Mouse (Mus musculus): ENCODE measurements around the gene Cdhr5.

Gene Cdhr5

GRCm38 (mm10) chr7:141276546-141276945 lies at the start of gene Cdhr5:
Cdhr5 (minus strand) TSS chr7:141276786.
- no peak for DNase-seq (ENCODE audit: extremely low read depth, low read depth, low spot score)

GRCm38 (mm10) chr7:141324686-141325085 lies 48.1 kb upstream of the Cdhr5 start:
- peak; percentile 28 for DNase-seq (ENCODE audit: extremely low read depth, low read depth, low spot score)

GRCm38 (mm10) chr7:141319446-141319845 lies 42.9 kb upstream of the Cdhr5 start:
- no peak for DNase-seq (ENCODE audit: extremely low read depth, low read depth, low spot score)

- no peak for DNase-seq (ENCODE audit: extremely low read depth, low read depth, low spot score)
Measured at GRCm38 (mm10) chr7:141317619-141318132, 41.1 kb upstream of the Cdhr5 start.

DNA sequence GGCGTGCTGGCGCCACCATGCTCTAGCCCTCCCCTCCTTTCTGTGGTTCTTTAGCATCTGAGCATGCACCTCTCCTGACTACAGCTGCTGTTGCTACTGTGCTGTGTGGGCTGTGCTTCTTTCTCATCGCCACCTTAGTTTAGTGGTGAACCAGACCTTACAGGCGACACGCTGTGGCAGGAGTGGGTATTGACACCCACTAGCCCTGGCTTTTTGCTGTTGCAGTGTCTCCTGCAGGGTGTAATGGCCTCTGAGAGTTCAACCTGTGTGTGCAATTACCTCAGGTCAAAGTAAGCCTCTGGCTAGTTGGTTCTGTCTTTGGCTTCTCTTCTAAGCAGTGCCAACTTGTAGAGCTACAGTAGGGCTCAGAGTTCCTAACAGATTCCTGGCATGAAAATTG lies 39.4 kb upstream of the Cdhr5 start:
- no peak for DNase-seq (ENCODE audit: extremely low read depth, low read depth, low spot score)

DNA sequence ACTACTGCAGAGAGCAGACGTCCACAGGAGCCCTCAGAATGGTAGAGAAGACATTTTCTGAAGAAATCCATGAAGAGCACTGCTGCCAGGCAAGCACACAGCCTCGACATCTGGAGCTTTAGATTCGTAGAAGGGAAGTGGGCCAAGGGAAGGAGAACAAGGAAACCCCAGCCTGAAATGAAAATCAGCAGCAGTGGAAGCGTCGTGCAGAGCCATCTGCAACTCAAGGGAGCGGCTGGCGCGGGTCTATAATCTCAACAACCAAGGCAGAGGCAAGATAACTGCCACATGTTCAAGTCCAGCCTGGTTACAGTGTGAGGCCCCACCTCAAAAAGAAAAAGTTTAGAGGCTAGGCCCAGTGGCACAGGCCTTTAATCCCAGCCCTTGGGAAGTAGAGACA lies 38.5 kb upstream of the Cdhr5 start:
- no peak for DNase-seq (ENCODE audit: extremely low read depth, low read depth, low spot score)

DNA sequence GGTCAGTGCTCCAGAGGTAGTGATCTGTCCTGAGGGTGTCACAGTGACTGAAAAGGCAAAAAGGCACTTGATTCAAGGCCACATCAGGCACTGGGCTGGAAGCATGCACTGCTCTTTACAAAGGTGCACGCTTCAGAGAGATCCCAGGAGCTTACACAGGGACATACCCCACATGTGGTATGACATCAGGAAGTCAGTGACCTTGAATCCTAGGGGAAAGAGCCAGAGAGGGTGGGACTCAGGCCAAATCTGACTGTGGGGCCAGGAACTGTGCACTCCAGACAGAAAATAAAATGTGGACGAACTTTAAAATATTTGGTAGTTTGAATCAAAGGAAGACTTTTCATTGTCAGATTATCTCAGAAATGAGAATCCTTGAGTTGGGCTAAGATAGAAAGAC lies 37.8 kb upstream of the Cdhr5 start:
- no peak for DNase-seq (ENCODE audit: extremely low read depth, low read depth, low spot score)

DNA sequence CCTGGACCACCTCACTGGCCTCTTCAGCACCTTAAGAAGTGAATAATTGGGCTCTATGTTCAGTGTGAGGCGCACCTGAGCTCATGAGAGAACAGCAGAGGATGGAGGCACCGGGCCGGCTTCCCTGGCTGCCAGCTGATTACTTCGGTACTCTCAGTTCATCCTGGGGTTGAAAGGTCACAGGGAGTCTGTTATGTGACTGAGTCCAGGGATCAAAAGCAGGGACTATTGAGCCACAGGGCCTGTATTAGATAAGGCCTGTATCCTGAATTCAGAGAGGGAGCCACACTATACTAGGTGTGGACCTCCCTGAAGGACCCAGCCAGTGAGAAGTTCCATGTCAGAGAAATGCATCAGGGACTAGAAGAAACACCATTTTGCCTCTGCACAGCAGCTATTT lies 28.0 kb upstream of the Cdhr5 start:
- no peak for DNase-seq (ENCODE audit: extremely low read depth, low read depth, low spot score)

DNA sequence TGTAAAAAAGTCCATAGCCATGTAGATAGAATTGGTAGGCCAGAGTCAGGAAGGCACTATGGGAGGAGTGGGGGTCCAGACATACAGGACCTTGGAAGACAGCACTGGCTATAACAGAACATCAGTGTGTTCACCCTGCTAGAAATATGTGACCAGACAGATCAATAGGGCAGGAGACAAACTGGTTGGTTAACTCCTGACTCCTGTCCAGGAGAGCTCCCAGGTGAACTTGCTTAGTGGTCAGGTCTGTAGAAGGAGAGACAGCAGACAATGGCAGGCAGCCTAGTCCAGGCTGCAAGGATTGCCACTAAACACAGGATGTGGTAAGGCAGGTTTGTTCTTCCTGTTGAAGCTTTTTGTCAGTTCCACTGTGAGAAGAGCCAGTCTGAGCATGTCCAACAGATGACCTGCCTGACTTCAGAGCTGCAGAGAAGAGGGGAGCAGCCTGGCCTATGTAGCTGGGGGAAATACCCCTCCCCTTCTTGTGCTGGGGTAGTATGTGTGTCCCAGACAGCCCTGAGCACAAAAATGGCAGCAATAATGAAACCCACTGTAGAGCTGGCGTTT lies 26.2 kb upstream of the Cdhr5 start:
- peak; percentile 13 for DNase-seq (ENCODE audit: extremely low read depth, low read depth, low spot score)

DNA sequence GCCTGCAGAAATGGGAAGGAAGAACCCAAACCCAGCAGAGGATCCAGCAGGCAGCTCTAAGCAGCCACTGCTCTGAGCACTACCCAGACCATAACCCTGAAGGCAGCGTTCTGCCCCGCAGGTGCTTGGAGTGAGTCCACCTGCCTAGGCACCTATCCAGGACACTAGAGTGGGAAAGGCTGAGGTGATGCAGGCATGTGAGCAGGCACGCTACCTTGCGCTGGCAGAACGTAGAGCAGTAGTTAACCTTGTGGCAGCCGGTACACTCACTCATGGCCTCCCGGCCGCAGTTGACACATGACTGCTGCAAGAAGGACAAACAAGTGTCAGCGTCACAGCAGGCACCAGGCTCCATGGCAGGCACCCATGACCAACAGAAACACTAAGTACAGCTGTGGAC lies 24.8 kb upstream of the Cdhr5 start:
- DNase-seq (ENCODE audit: extremely low read depth, low read depth, low spot score) = no peak

- DNase-seq (ENCODE audit: extremely low read depth, low read depth, low spot score) = no peak
Measured at GRCm38 (mm10) chr7:141299175-141299574, 22.6 kb upstream of the Cdhr5 start.

- no peak for DNase-seq (ENCODE audit: extremely low read depth, low read depth, low spot score)
Measured at GRCm38 (mm10) chr7:141297926-141298650, 21.5 kb upstream of the Cdhr5 start.

- DNase-seq (ENCODE audit: extremely low read depth, low read depth, low spot score) = no peak
Measured at GRCm38 (mm10) chr7:141294479-141294878, 17.9 kb upstream of the Cdhr5 start.

DNA sequence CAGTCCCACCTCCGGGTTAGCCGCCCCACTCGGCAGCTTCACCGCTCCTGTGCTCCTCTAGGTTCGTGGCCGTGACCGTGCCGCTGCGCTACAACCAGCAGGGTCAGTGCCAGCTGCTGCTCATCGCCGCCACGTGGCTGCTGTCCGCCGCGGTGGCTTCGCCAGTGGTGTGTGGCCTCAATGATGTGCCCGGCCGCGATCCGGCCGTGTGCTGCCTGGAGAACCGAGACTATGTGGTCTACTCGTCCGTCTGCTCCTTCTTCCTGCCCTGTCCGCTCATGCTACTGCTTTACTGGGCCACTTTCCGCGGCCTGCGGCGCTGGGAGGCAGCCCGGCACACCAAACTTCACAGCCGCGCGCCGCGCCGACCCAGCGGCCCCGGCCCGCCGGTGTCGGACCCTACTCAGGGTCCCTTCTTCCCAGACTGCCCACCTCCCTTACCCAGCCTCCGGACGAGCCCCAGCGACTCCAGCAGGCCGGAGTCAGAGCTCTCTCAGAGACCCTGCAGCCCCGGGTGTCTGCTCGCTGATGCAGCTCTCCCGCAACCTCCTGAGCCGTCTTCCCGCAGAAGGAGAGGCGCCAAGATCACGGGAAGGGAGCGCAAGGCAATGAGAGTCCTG lies 17.4 kb upstream of the Cdhr5 start:
- no peak for DNase-seq (ENCODE audit: extremely low read depth, low read depth, low spot score)

DNA sequence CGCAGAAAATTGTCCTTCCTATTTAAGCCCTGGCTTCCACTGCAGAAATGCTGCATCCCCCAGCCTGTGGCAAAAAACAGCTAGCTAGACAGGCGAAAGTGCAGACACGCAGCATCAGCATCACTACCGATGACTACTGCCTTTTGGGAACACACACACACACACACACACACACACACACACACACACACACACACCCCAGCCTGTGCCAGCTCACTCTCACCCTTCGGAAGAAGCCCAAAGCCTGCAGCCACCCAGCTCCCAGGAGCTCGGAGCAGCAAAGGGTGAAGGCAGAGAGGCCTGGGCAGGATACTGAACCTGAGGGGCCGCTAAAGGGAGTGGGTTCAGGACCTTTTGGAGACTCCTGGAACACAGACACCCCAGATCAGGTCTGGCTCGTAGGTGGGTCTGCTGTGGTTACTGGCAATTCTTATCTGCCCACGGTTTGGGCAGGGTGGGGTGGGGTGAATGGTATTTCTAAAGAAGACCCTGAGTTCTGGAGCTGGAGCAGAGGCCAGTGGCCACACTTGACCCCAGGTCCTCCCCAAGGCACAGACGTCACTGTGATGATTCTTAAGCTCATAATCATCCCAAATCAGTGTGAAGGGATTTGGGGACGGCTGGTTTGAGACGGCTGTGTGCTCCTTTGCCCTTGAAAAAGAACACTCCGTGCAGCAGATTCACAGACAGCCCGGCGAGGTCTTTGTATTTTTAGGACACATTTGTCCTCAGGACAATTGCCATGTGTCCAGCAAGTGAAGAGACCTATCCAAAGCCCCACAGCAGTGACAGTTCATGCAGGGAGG lies 16.2 kb upstream of the Cdhr5 start:
- DNase-seq (ENCODE audit: extremely low read depth, low read depth, low spot score) = no peak

- DNase-seq (ENCODE audit: extremely low read depth, low read depth, low spot score) = no peak
Measured at GRCm38 (mm10) chr7:141291921-141292582, 15.5 kb upstream of the Cdhr5 start, which contains the start of gene Drd4. Drd4 (plus strand) TSS chr7:141292006.

DNA sequence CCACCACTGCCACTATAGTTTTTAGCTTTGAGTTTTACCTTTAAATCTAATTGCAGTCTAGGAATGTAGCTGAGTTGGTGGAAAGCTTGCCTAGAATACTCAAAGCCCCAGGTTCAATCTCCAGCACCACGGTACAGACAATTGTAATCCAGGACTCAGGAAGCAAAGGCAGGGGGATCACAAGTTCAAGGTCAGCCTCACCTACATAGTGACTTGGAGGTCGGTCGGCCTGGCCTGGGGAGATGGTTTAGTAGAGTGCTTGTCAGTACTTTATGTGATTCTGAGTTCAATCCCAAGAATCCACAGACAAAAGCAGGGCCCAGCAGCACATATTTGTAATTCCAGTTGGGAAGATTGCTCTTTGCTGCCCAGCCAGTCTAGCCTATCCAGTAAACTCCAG lies 11.5 kb upstream of the Cdhr5 start:
- no peak for DNase-seq (ENCODE audit: extremely low read depth, low read depth, low spot score)

DNA sequence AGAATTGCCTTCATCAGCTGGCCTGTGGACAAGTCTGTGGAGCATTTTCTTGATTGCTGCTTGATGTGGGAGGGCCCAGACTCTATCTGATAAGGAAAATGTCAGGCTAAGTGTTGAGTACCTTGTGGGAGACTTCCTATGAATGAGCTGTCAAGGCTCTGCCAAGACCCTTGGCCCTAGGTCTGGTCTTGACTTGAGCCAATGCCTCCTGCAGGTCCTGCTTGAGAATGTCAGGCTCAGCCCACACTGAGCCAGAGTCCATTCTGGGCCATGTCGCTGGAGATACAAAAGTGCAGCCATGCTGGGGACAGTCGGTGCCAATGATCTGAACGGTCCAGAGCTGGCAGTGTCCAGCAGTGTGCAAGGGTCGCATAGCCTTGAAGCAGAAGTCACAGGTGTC lies 6.2 kb upstream of the Cdhr5 start:
- no peak for DNase-seq (ENCODE audit: extremely low read depth, low read depth, low spot score)

DNA sequence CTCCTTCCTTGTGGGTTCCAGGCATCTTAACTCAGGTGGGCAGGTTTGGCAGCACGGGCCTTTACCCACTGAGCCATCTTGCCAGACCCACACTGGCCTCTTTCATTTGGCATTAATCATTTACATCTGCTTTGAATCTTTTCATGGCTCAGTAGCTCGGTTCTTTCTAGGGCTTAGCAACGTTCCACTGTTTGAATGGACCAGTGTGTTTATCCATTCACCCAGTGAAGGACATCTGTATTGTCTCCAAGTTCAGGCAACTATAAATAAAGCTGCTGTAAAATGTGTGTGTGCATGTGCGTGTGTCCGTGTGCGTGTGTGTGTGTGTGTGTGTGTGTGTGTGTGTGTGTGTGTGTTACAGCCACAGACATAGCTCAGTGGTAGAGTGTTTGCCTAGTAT lies 4.9 kb upstream of the Cdhr5 start:
- DNase-seq (ENCODE audit: extremely low read depth, low read depth, low spot score) = no peak

GRCm38 (mm10) chr7:141278766-141279590 lies 2.4 kb upstream of the Cdhr5 start, which contains the start of gene Sct:
Sct (minus strand) TSS chr7:141279133.
- no peak for DNase-seq (ENCODE audit: extremely low read depth, low read depth, low spot score)
